Mouse (Mus musculus) testis, adult 2 months (tissue): ENCODE results near the gene Apba2. TPM values are rescaled to one million over a fixed set of nuclear protein-coding genes. Genes with fewer than 3 reads are reported as not detected.

Experiments
- H3K27ac ChIP-seq: fragments of 200-500 bp; 2 replicates; pipeline ENCODE4 v1.5.1; 2012; ENCODE audit warnings: low read depth, low read length; ENCODE audit not compliant: control insufficient read depth, insufficient read depth
- H3K27me3 ChIP-seq: fragments of 200-500 bp; 2 replicates; pipeline ENCODE4 v1.6.1; 2012; ENCODE audit warnings: mild to moderate bottlenecking, low read length, moderate library complexity; ENCODE audit not compliant: control insufficient read depth, insufficient read depth
- H3K36me3 ChIP-seq: fragments of 200-500 bp; 2 replicates; pipeline ENCODE4 v1.6.1; 2012; ENCODE audit warnings: mild to moderate bottlenecking, low read length; ENCODE audit not compliant: control insufficient read depth, insufficient read depth
- H3K4me1 ChIP-seq: fragments of 200-500 bp; 2 replicates; pipeline ENCODE4 v1.6.1; 2012; ENCODE audit warnings: low read length; ENCODE audit not compliant: control insufficient read depth, insufficient read depth
- H3K4me3 ChIP-seq: fragments of 200-500 bp; 2 replicates; pipeline ENCODE4 v1.5.1; 2012; ENCODE audit warnings: low read depth, mild to moderate bottlenecking, low read length, moderate library complexity, mixed read lengths; ENCODE audit not compliant: control insufficient read depth
- CTCF ChIP-seq: fragments of 200-500 bp; IDR thresholded peaks from 2 replicates; pipeline ENCODE4 v1.5.1; 2012; ENCODE audit warnings: low read depth, mild to moderate bottlenecking, inconsistent platforms, low read length, moderate library complexity; ENCODE audit not compliant: control insufficient read depth, insufficient read depth, insufficient replicate concordance
- POLR2A ChIP-seq: fragments of 200-500 bp; IDR thresholded peaks from 2 replicates; pipeline ENCODE4 v1.6.1; 2012; ENCODE audit warnings: low read depth, mild to moderate bottlenecking, inconsistent platforms, low read length, moderate library complexity; ENCODE audit not compliant: control insufficient read depth
- polyA plus RNA-seq: library from polyadenylated mRNA; depleted of rRNA; stranded (reverse); fragments of >200 nt; gene quantifications from 2 replicates; pipeline ENCODE4 v1.2.3, GENCODE M21; 2012

Apba2 gene
- polyA plus RNA-seq, 1 experiment, result 0.51 TPM

DNA sequence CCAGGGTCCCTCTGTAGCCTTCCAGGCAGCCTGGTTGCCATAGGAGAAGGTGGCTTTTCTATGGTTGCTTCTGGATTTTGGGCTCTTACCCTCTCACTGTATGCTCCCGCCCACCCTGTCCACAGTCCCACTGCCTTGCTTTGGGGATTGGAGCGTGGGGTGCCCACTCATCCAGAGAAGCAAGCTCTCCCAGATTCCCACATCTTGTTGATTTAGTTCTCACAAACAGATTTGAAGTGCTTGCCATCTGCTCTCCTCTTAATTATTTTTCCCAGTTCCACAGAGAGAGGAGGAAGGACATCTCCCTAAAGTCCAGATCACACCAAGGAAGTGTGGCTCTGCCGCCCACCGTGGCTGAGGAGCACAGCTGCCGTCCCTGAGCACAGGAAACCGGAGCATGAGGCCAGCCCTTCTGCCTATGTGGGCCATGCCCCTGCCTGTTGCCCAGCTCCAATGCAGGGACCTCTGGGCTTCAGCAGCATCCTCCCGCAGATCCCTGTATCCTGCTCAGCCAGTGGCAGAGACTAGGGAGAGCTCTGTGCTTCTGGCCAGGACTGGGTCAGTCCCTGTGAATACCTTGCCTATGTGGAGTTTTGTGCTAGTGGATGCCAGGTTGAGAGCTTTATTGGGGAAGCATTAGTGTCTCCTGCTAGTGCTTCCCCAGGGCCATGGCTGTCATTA is 63.5 kb downstream of the Apba2 start:
- Histone ChIP-seq H3K27me3 (no peaks in the 10 kb centered on the region), H3K4me3 (no peak overlapping the region), H3K36me3 (no peaks in the 10 kb centered on the region), H3K27ac (no peak overlapping the region), H3K4me1 (no peaks in the 10 kb centered on the region)
- TF ChIP-seq POLR2A, result no peak
- no peak for TF ChIP-seq CTCF

DNA sequence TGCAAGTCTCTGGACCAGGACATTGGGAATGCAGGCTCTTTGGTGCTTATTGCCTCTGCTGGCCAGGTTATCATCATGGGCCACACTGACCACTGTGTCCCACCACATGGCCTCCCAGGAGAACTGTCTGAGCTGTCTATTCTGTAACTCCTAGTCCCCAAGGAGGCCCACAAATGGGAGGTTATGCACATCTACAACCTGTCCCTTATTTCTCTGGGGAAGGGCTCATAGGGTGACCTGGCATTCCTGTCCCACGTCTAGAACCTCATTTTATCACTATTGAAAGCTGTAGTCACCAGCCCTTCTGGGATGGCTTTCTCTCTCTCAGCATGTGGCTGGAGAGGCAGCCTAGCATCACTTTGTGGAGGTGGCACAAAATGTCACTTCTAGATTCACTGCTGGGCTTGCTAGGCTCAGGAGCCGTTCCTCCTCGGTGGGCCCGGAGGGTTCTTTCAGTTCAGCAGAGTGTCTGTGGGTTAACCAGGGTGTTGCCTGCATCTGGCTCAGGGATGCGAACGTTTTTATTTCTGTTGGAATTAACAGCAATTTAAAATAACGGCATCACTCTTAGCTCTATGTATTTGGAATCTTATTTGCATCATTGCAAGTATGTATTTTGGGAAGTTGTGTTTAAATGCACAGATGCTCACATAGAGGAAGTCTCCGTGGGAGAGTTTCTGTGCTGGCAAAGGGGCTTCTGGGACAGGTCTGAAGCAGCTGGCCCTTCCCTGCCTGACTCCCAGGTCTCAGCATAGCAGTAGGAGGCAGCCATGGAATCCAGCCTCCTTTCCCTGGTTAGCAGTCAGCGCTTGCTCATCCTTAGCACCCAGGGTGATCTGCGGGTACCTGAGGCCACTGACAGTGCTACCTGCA is 65.1 kb downstream of the Apba2 start:
- Histone ChIP-seq H3K27me3 (no peaks in the 10 kb centered on the region), H3K27ac (no peak overlapping the region), H3K4me1 (no peaks in the 10 kb centered on the region), H3K4me3 (no peak overlapping the region), H3K36me3 (no peaks in the 10 kb centered on the region)
- TF ChIP-seq CTCF (no peak), POLR2A (no peak)

DNA sequence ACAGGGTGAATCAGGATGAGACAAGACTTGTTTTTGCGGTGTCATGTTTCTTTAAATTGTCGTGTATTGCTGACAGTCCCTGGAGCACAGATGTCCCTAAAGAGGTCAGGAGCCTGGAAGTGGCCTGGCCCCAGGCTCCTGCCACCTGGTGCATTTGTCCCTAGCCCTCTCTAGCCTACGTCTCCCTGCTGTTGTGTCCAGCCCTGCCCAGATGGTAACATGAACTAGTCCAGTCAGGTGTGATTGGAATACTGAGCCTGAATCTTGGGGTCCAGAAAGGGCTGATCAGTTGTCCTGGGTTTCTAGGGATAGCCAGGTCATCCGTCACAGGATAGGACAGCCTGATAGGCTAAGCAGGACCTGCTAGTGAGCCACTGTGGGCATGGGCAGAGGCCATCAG is 67.2 kb downstream of the Apba2 start:
- H3K27me3 ChIP-seq, result no peaks in the 10 kb centered on the region
- no peak overlapping the region for H3K4me3 ChIP-seq
- no peak overlapping the region for H3K27ac ChIP-seq
- no peaks in the 10 kb centered on the region for H3K36me3 ChIP-seq
- TF ChIP-seq CTCF, result no peak
- no peak for TF ChIP-seq POLR2A
- no peaks in the 10 kb centered on the region for H3K4me1 ChIP-seq

DNA sequence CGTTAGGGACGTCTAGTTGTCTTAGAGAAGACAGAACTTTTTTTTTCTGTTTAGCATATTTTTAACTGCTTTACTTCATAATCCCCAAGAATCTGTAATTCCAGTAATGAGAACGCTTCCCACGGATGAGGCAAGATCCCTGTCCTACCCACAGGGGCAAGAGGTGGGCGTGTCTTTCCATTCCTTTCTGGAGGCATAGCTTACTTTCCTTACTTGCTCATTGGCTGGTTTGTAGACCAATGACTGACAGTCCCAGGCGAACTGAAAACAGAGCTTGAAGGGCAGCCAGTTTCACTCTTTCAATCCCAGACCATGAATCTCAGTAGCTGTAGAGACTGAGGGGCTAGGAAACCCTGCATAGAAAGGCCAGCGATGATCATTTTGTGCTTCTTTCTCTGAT is 68.2 kb downstream of the Apba2 start:
- TF ChIP-seq POLR2A (no peak), CTCF (no peak)
- H3K4me3 ChIP-seq, result no peak overlapping the region
- no peak overlapping the region for H3K27ac ChIP-seq
- H3K36me3 ChIP-seq, result no peaks in the 10 kb centered on the region
- H3K4me1 ChIP-seq, result no peaks in the 10 kb centered on the region
- no peaks in the 10 kb centered on the region for H3K27me3 ChIP-seq

DNA sequence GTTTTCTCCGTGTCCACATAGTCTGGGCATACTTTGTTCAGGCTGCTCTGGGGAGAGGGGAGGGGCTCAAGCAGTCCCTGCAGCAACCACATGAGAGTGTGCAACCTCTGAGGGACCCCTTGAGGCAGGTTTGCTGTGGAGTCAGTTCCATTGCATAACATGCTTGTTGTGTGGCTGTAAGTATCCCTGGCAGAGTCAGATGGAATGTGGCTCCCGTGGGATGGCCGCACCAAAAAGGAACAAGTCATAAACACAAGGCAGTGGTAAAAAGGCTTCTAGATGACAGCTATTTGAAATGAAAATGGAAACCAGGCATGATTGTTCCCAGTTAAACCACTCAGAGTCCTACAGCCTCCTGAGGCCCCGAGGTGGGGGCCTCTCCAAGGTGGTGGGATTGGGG is 69.4 kb downstream of the Apba2 start:
- H3K27me3 ChIP-seq, result no peaks in the 10 kb centered on the region
- H3K4me3 ChIP-seq, result no peak overlapping the region
- H3K4me1 ChIP-seq, result no peaks in the 10 kb centered on the region
- no peak overlapping the region for H3K27ac ChIP-seq
- TF ChIP-seq CTCF (no peak), POLR2A (no peak)
- H3K36me3 ChIP-seq, result no peaks in the 10 kb centered on the region

DNA sequence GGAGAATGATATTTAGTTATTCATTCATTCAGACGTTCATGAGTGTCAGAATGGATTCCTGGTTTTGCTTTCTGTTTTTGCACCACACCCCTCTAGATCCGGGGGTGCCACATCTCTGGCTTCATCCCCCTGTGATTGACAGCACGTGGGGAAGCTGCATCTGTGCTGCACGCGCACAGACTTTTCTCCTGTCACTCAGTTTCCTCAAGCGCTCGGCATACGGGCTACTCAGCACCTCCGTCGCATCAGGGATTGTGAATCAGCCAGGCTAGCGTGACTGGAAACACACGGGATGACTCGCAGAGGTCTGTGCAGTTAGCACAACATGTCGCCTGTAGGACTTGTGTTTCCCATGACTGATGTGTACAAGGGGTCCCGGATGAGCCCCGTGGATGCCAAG is 72.6 kb downstream of the Apba2 start:
- Histone ChIP-seq H3K4me1 (no peaks in the 10 kb centered on the region), H3K27ac (no peak overlapping the region), H3K36me3 (no peaks in the 10 kb centered on the region), H3K27me3 (no peaks in the 10 kb centered on the region), H3K4me3 (no peak overlapping the region)
- TF ChIP-seq POLR2A (no peak), CTCF (no peak)

DNA sequence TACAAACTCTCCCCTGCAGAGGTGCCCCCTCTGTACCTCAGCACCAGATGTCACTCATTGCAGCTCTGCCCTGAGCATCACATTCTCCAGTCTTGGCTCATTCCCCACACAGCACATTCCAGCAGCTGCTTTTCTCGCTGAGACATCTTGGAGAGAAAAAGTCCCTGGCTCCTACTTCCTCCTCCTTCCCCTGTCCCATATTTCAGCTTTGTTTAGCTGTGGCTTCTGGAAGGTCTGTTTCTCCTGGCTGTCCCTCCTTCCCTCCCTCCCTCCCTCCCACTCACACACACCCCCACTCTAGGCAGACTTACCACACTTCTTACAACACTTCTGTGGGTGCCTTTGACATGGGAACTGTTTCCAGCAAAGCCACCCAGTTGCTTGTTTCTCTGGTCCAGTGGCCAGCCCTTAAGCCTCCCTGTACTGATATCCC is 75.0 kb downstream of the Apba2 start:
- H3K4me3 ChIP-seq, result no peak overlapping the region
- H3K36me3 ChIP-seq, result no peaks in the 10 kb centered on the region
- no peak for TF ChIP-seq CTCF
- no peak for TF ChIP-seq POLR2A
- no peaks in the 10 kb centered on the region for H3K4me1 ChIP-seq
- no peak overlapping the region for H3K27ac ChIP-seq
- no peaks in the 10 kb centered on the region for H3K27me3 ChIP-seq

DNA sequence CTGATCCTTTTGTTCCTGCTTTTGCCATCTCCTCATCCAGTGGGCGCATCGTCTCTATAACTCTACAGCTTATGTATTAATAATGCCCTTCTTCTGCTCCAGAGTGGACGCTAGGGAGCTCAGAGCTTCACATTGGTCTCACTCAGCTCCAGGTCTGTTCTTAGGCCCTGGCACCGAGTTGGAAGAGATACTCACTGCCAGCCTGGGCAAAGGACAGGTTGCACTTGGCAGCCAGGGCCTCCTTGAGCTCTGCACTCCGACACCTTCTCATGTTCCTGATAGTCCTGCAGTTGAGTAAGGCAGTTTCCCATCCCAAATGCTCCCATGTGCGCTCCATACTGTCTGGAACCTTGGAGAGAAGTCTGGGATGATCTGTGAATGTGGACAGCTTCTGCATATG is 76.7 kb downstream of the Apba2 start:
- no peaks in the 10 kb centered on the region for H3K36me3 ChIP-seq
- no peaks in the 10 kb centered on the region for H3K4me1 ChIP-seq
- H3K4me3 ChIP-seq, result no peak overlapping the region
- TF ChIP-seq POLR2A (no peak), CTCF (no peak)
- no peak overlapping the region for H3K27ac ChIP-seq
- no peaks in the 10 kb centered on the region for H3K27me3 ChIP-seq
